Mouse (Mus musculus): Measurements from ENCODE around the gene H2-Ob. TPM values are rescaled to one million over a fixed set of nuclear protein-coding genes. Genes with fewer than 3 reads are reported as not detected.
"Not testable (repeated sequence)": the region's sequence is repeated elsewhere in the genome, so short reads cannot be mapped to it uniquely, and the experiment has no call there.

H2-Ob gene
- polyA plus RNA-seq, 1 experiment from 2014 or later = 0.24 TPM

- no peak overlapping the region for H3K9ac ChIP-seq (ENCODE audit: low read length)
- no peak for ATAC-seq (replicated peaks; ENCODE audit: extremely low read depth, insufficient read depth, low FRiP score)
Measured at GRCm38 (mm10) chr17:34224816-34225215, 13.9 kb upstream of the H2-Ob start.

DNA sequence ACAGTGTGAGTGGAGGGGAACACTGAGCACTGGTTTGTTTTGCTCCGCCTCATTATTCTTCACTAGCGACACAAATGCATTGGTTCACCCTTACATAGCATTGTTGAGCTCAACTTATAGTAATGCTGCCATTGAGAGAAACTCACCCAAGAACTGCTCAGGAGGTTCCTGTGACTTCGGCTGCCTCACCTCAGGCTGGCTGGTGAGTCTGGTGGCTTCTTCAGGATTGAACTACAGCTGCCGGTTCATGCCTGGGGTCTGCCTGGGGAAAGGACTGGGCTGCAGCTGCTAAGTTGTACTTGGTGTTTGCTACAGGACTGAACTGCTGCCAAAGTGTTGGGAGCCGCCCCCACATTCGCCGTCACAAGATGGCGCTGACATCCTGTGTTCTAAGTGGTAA, 13.3 kb upstream of the H2-Ob start:
- Histone ChIP-seq H3K4me1 (ENCODE audit: control insufficient read depth, insufficient read depth, low read length) (no peaks in the 10 kb centered on the region), H3K9ac (ENCODE audit: low read length) (no peak overlapping the region), H3K4me2 (ENCODE audit: low read depth, low read length) (no peak overlapping the region), H3K9me3 (replicated peaks; ENCODE audit: control insufficient read depth, low read length) (peaks cover 4% of the 10 kb centered on the region), H3K27ac (ENCODE audit: low read length) (no peak overlapping the region), H3K27me3 (ENCODE audit: control insufficient read depth, insufficient read depth, low read length) (no peaks in the 10 kb centered on the region), H3K4me3 (ENCODE audit: low read length) (no peak overlapping the region), H3K36me3 (ENCODE audit: control insufficient read depth, insufficient read depth) (no peaks in the 10 kb centered on the region)
- no peak for ATAC-seq (replicated peaks; ENCODE audit: extremely low read depth, insufficient read depth, low FRiP score)
- WGBS = 89% methylated on average over 8 of the region's 8 CpGs

More at GRCm38 (mm10) chr17:34224816-34225215, 13.9 kb upstream of the H2-Ob start:
- H3K9me3 ChIP-seq (replicated peaks; ENCODE audit: control insufficient read depth, low read length) = peaks cover 4% of the 10 kb centered on the region
- WGBS = 85% methylated on average over 3 of the region's 3 CpGs
- H3K27me3 ChIP-seq (ENCODE audit: control insufficient read depth, insufficient read depth, low read length) = no peaks in the 10 kb centered on the region
- H3K4me1 ChIP-seq (ENCODE audit: control insufficient read depth, insufficient read depth, low read length) = no peaks in the 10 kb centered on the region
- H3K36me3 ChIP-seq (ENCODE audit: control insufficient read depth, insufficient read depth) = no peaks in the 10 kb centered on the region
- no peak overlapping the region for H3K27ac ChIP-seq (ENCODE audit: low read length)
- no peak overlapping the region for H3K4me3 ChIP-seq (ENCODE audit: low read length)
- H3K4me2 ChIP-seq (ENCODE audit: low read depth, low read length) = no peak overlapping the region

DNA sequence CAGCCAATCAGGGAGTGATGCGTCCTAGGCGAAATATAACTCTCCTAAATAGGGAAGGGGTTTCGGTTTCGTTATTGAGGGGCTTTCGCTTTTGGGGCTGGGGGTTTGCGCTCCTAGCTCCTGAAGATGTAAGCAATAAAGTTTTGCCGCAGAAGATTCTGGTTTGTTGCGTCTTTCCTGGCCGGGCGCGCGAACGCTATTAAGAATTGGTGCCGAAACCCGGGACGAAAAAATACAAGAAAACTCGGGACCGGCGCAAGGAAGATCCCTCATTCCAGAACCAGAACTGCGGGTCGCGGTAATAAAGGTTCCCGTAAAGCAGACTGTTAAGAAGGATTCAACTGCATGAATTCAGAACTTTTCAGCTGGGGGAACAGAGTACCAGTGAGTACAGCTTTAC, 12.8 kb upstream of the H2-Ob start:
- 94% methylated on average over 12 of the region's 23 CpGs for WGBS
- not testable (repeated sequence) for ATAC-seq (replicated peaks; ENCODE audit: extremely low read depth, insufficient read depth, low FRiP score)

DNA sequence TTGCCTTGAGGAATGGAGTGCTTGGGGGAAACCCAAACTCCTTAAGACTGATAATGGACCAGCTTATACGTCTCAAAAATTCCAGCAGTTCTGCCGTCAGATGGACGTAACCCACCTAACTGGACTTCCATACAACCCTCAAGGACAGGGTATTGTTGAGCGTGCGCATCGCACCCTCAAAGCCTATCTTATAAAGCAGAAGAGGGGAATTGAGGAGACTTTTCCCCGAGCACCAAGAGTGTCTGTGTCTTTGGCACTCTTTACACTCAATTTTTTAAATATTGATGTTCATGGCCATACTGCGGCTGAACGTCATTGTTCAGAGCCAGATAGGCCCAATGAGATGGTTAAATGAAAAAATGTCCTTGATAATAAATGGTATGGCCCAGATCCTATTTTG, 7.7 kb upstream of the H2-Ob start:
- not testable (repeated sequence) for H3K4me3 ChIP-seq (ENCODE audit: low read length); H3K9me3 ChIP-seq (replicated peaks; ENCODE audit: control insufficient read depth, low read length); ATAC-seq (replicated peaks; ENCODE audit: extremely low read depth, insufficient read depth, low FRiP score); H3K27ac ChIP-seq (ENCODE audit: low read length); H3K36me3 ChIP-seq (ENCODE audit: control insufficient read depth, insufficient read depth); H3K4me1 ChIP-seq (ENCODE audit: control insufficient read depth, insufficient read depth, low read length); H3K9ac ChIP-seq (ENCODE audit: low read length); H3K4me2 ChIP-seq (ENCODE audit: low read depth, low read length); H3K27me3 ChIP-seq (ENCODE audit: control insufficient read depth, insufficient read depth, low read length)
- 87% methylated on average over 7 of the region's 9 CpGs for WGBS

More for the DNA sequence above, 12.8 kb upstream of the H2-Ob start:
- not testable (repeated sequence) for H3K27ac ChIP-seq (ENCODE audit: low read length); H3K4me3 ChIP-seq (ENCODE audit: low read length); H3K9ac ChIP-seq (ENCODE audit: low read length); H3K4me1 ChIP-seq (ENCODE audit: control insufficient read depth, insufficient read depth, low read length); H3K9me3 ChIP-seq (replicated peaks; ENCODE audit: control insufficient read depth, low read length); H3K27me3 ChIP-seq (ENCODE audit: control insufficient read depth, insufficient read depth, low read length); H3K4me2 ChIP-seq (ENCODE audit: low read depth, low read length); H3K36me3 ChIP-seq (ENCODE audit: control insufficient read depth, insufficient read depth)

DNA sequence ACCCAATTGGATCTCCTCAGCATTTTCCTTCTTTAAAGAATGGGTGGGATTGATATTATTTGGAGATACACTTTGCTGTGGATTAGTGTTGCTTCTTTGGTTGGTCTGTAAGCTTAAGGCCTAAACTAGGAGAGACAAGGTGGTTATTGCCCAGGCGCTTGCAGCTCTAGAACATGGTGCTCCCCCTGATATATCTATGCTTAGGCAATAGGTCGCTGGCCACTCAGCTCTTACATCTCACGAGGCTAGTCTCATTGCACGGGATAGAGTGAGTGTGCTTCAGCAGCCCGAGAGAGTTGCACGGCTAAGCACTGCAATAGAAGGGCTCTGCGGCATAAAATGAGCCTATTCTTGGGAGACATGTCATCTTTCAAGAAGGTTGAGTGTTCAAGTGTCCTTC, 6.7 kb upstream of the H2-Ob start:
- not testable (repeated sequence) for H3K9ac ChIP-seq (ENCODE audit: low read length); H3K4me3 ChIP-seq (ENCODE audit: low read length); H3K4me2 ChIP-seq (ENCODE audit: low read depth, low read length); ATAC-seq (replicated peaks; ENCODE audit: extremely low read depth, insufficient read depth, low FRiP score); H3K9me3 ChIP-seq (replicated peaks; ENCODE audit: control insufficient read depth, low read length); H3K4me1 ChIP-seq (ENCODE audit: control insufficient read depth, insufficient read depth, low read length); H3K27ac ChIP-seq (ENCODE audit: low read length); H3K27me3 ChIP-seq (ENCODE audit: control insufficient read depth, insufficient read depth, low read length); H3K36me3 ChIP-seq (ENCODE audit: control insufficient read depth, insufficient read depth)
- WGBS = 89% methylated on average over 3 of the region's 7 CpGs

DNA sequence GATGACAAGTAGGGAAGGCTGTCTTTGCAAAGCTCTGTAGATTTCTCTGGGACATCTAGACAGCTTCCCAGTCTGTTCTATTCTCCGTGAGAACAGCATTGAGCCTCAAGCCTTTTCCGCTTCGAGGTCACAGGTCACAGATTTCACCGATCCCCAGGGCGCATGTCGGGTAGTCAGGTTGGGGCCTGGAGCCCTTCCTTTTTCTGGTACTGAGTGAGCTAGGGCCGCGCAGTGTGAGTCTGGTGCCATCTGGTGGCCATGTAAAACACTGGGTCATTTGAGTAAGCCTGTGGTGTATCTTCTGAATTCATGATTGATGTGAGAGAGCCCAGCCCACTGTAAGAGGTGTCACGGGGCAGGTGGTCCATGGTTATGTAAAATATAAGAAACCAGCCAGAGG, 3.8 kb upstream of the H2-Ob start:
- Histone ChIP-seq H3K27ac (ENCODE audit: low read length) (no peak overlapping the region), H3K27me3 (ENCODE audit: control insufficient read depth, insufficient read depth, low read length) (no peaks in the 10 kb centered on the region), H3K4me2 (ENCODE audit: low read depth, low read length) (no peak overlapping the region), H3K4me3 (ENCODE audit: low read length) (no peak overlapping the region), H3K9me3 (replicated peaks; ENCODE audit: control insufficient read depth, low read length) (no peaks in the 10 kb centered on the region), H3K4me1 (ENCODE audit: control insufficient read depth, insufficient read depth, low read length) (no peaks in the 10 kb centered on the region), H3K36me3 (ENCODE audit: control insufficient read depth, insufficient read depth) (no peaks in the 10 kb centered on the region), H3K9ac (ENCODE audit: low read length) (no peak overlapping the region)
- peak; percentile 88 for ATAC-seq (replicated peaks; ENCODE audit: extremely low read depth, insufficient read depth, low FRiP score)
- WGBS = 49% methylated on average over 9 of the region's 9 CpGs

DNA sequence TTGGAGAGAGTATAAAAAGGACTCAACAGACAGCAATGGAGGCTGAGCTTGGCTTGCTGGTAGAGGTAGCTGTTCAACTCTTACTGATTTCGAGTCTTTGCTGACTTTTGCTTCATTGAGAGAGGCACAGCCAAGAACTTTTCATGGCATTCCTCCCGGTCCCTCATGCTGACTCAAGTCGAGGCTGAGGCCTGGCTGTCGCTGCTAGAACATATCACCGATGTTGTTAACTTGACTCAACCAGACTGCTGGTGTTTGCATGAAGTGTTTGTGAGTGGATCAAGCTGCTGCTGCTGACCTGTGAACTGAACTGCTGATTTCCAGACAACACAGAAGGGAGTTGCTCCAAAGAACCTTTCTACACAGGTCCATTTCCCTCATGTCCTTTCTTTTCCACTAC, 2.0 kb upstream of the H2-Ob start:
- no peak overlapping the region for H3K4me3 ChIP-seq (ENCODE audit: low read length)
- ATAC-seq (replicated peaks; ENCODE audit: extremely low read depth, insufficient read depth, low FRiP score) = no peak
- no peak overlapping the region for H3K4me2 ChIP-seq (ENCODE audit: low read depth, low read length)
- H3K27me3 ChIP-seq (ENCODE audit: control insufficient read depth, insufficient read depth, low read length) = no peaks in the 10 kb centered on the region
- H3K36me3 ChIP-seq (ENCODE audit: control insufficient read depth, insufficient read depth) = no peaks in the 10 kb centered on the region
- WGBS = 68% methylated on average over 5 of the region's 5 CpGs
- no peaks in the 10 kb centered on the region for H3K4me1 ChIP-seq (ENCODE audit: control insufficient read depth, insufficient read depth, low read length)
- no peaks in the 10 kb centered on the region for H3K9me3 ChIP-seq (replicated peaks; ENCODE audit: control insufficient read depth, low read length)
- H3K9ac ChIP-seq (ENCODE audit: low read length) = no peak overlapping the region
- no peak overlapping the region for H3K27ac ChIP-seq (ENCODE audit: low read length)

DNA sequence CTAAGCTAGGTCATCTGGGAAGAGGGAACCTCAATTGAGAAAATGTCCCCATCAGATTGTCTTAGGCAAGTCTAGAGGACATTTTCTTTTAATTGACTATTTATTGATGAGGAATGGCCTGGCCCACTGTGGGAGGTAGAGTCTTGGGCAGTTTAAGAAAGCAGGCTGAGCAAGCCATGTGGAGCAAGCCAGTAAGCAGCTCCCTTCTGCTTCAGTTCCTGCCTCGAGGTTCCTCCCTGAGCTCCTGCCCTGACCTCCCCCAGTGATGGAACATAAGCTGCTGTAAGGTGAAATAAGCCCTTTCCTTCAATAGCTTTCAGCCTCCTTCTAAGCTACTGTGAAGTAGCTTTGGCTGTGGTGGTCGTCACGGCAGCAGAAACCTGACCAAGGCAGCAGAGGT, 962 bp upstream of the H2-Ob start:
- Histone ChIP-seq H3K36me3 (ENCODE audit: control insufficient read depth, insufficient read depth) (no peaks in the 10 kb centered on the region), H3K27ac (ENCODE audit: low read length) (no peak overlapping the region), H3K27me3 (ENCODE audit: control insufficient read depth, insufficient read depth, low read length) (no peaks in the 10 kb centered on the region), H3K9me3 (replicated peaks; ENCODE audit: control insufficient read depth, low read length) (no peaks in the 10 kb centered on the region), H3K4me1 (ENCODE audit: control insufficient read depth, insufficient read depth, low read length) (no peaks in the 10 kb centered on the region), H3K4me3 (ENCODE audit: low read length) (no peak overlapping the region), H3K9ac (ENCODE audit: low read length) (no peak overlapping the region), H3K4me2 (ENCODE audit: low read depth, low read length) (no peak overlapping the region)
- WGBS = 82% methylated on average over 3 of the region's 3 CpGs
- no peak for ATAC-seq (replicated peaks; ENCODE audit: extremely low read depth, insufficient read depth, low FRiP score)

GRCm38 (mm10) chr17:34239601-34240041, 918 bp downstream of the H2-Ob start:
- H3K4me1 ChIP-seq (ENCODE audit: control insufficient read depth, insufficient read depth, low read length) = no peaks in the 10 kb centered on the region
- no peaks in the 10 kb centered on the region for H3K36me3 ChIP-seq (ENCODE audit: control insufficient read depth, insufficient read depth)
- WGBS = 47% methylated on average over 10 of the region's 10 CpGs
- H3K27ac ChIP-seq (ENCODE audit: low read length) = peak overlapping the region; percentile 58
- H3K9me3 ChIP-seq (replicated peaks; ENCODE audit: control insufficient read depth, low read length) = no peaks in the 10 kb centered on the region
- H3K4me3 ChIP-seq (ENCODE audit: low read length) = no peak overlapping the region
- H3K9ac ChIP-seq (ENCODE audit: low read length) = no peak overlapping the region
- peak overlapping the region; percentile 33; the same call in 1 of the 2 replicates for H3K4me2 ChIP-seq (ENCODE audit: low read depth, low read length)
- no peaks in the 10 kb centered on the region for H3K27me3 ChIP-seq (ENCODE audit: control insufficient read depth, insufficient read depth, low read length)
- ATAC-seq (replicated peaks; ENCODE audit: extremely low read depth, insufficient read depth, low FRiP score) = no peak

DNA sequence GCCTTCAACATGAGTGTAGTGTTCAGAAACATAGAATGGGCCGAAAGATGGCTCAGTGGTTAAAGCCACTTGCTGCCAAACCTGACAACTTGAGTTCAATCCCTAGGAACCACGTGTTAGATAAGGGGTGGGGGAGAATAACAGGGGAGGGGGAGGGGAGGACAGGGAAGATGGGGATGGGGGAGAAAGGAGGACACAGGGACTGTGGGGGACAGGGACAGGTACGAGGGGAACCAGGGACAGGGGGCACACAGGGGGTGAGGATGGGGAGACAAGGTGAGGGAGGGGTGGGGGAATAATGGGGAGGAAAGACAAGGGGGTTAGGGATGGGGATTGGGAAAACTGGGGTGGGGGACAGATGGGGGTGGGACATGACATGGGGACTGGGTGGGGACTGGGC, 1.7 kb downstream of the H2-Ob start:
- WGBS = 48% methylated on average over 3 of the region's 3 CpGs
- no peaks in the 10 kb centered on the region for H3K4me1 ChIP-seq (ENCODE audit: control insufficient read depth, insufficient read depth, low read length)
- H3K9ac ChIP-seq (ENCODE audit: low read length) = no peak overlapping the region
- no peaks in the 10 kb centered on the region for H3K27me3 ChIP-seq (ENCODE audit: control insufficient read depth, insufficient read depth, low read length)
- no peak overlapping the region for H3K4me2 ChIP-seq (ENCODE audit: low read depth, low read length)
- no peaks in the 10 kb centered on the region for H3K9me3 ChIP-seq (replicated peaks; ENCODE audit: control insufficient read depth, low read length)
- H3K4me3 ChIP-seq (ENCODE audit: low read length) = no peak overlapping the region
- no peak for ATAC-seq (replicated peaks; ENCODE audit: extremely low read depth, insufficient read depth, low FRiP score)
- no peaks in the 10 kb centered on the region for H3K36me3 ChIP-seq (ENCODE audit: control insufficient read depth, insufficient read depth)
- H3K27ac ChIP-seq (ENCODE audit: low read length) = no peak overlapping the region
